Mouse (Mus musculus) heart, adult 2 months (tissue): ENCODE measurements around the gene Bcl11a. TPM values are rescaled to one million over a fixed set of nuclear protein-coding genes. Genes with fewer than 3 reads are reported as not detected.

Source experiments
- DNase-seq, 2 experiments: peaks; one replicate each; pipeline ENCODE4 v3.0.0; 2021
- H3K27ac ChIP-seq: fragments of 200-600 bp; 2 replicates; pipeline ENCODE4 v1.8.1; 2022
- H3K27me3 ChIP-seq: fragments of 200-500 bp; 2 replicates; pipeline ENCODE4 v1.6.1; 2012; ENCODE audit warnings: mild to moderate bottlenecking, low read length, inconsistent platforms, mixed read lengths; ENCODE audit not compliant: control insufficient read depth, insufficient read depth
- H3K36me3 ChIP-seq: fragments of 200-500 bp; 2 replicates; pipeline ENCODE4 v1.6.1; 2012; ENCODE audit warnings: low read length, inconsistent platforms; ENCODE audit not compliant: control insufficient read depth, insufficient read depth
- H3K4me1 ChIP-seq: fragments of 200-500 bp; 2 replicates; pipeline ENCODE4 v1.6.1; 2011; ENCODE audit warnings: low read length; ENCODE audit not compliant: control insufficient read depth, insufficient read depth
- H3K4me3 ChIP-seq: fragments of 200-600 bp; 2 replicates; pipeline ENCODE4 v1.8.1; 2022
- H3K79me2 ChIP-seq: fragments of 200-500 bp; replicated peaks from 2 replicates; pipeline ENCODE4 v1.6.1; 2012; ENCODE audit warnings: mild to moderate bottlenecking, inconsistent platforms, low read length, moderate library complexity, mixed read lengths; ENCODE audit not compliant: control insufficient read depth, insufficient read depth
- H3K9ac ChIP-seq: fragments of 200-500 bp; 2 replicates; pipeline ENCODE4 v1.6.1; 2012; ENCODE audit warnings: low read depth, mild to moderate bottlenecking, control low read depth, inconsistent platforms, low read length, mixed read lengths
- CTCF ChIP-seq: fragments of 200-600 bp; IDR thresholded peaks from 2 replicates; pipeline ENCODE4 v1.8.1; 2022; ENCODE audit warnings: antibody characterized with exemption, mild to moderate bottlenecking, moderate library complexity
- EP300 ChIP-seq: fragments of 200-500 bp; IDR thresholded peaks from 2 replicates; pipeline ENCODE4 v1.6.1; 2011; ENCODE audit warnings: low read depth, low read length, control low read depth; ENCODE audit not compliant: insufficient read depth
- POLR2A ChIP-seq: fragments of 200-500 bp; IDR thresholded peaks from 2 replicates; pipeline ENCODE4 v1.6.1; 2011; ENCODE audit warnings: mild to moderate bottlenecking, low read depth, low read length, control low read depth; ENCODE audit not compliant: insufficient read depth
- WGBS: fragments of 180-500 bp; shearing (Covaris S2); methylation state at CpG from one replicate; pipeline ENCODE4 v1.1.7; 2018; 5-methylcytosine and 5-hydroxymethylcytosine counted together
- intact Hi-C: fragments of 180-260 bp; cut with DNase I; formaldehyde crosslinking; loops from one replicate; pipeline ENCODE4 v1.15.1; 2025
- polyA plus RNA-seq: library from polyadenylated mRNA; depleted of rRNA; stranded (reverse); fragments of >200 nt; gene quantifications from 2 replicates; pipeline ENCODE4 v1.2.3, GENCODE M21; 2012
- total RNA-seq, 2 experiments: library from RNA; stranded (reverse); gene quantifications; 2 replicates each; pipeline ENCODE4 v1.2.3; 2021

Gene Bcl11a
- total and polyA plus RNA-seq, 3 experiments = 1.1 to 4.2 (median 2.4) TPM

DNA sequence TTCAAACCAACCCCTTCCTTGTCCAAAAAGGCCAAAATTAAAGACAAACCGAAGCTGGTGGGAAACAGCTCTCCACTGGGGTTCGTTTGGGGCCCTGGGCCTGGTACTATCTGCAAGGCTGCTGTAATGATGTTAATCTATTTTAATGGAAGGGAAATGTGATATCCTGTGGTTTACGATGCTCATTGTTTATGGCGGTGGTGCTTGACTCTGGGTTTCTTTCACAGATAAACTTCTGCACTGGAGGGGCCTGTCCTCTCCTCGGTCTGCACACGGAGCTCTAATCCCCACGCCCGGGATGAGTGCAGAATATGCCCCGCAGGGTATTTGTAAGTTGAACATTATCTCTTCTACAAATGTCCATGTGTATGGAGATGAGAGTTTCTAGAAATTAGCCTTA, 80.2 kb downstream of the Bcl11a start:
- TF ChIP-seq EP300 (no peak), POLR2A (no peak), CTCF (no peak)
- Histone ChIP-seq H3K27ac (no peak overlapping the region), H3K9ac (no peak overlapping the region), H3K4me1 (no peaks in the 10 kb centered on the region), H3K4me3 (no peak overlapping the region), H3K79me2 (no peaks in the 10 kb centered on the region), H3K27me3 (no peaks in the 10 kb centered on the region), H3K36me3 (no peaks in the 10 kb centered on the region)
- 62% methylated on average over 9 of the region's 9 CpGs for WGBS
- DNase-seq = no peak
- intact Hi-C loops = no loop called here

DNA sequence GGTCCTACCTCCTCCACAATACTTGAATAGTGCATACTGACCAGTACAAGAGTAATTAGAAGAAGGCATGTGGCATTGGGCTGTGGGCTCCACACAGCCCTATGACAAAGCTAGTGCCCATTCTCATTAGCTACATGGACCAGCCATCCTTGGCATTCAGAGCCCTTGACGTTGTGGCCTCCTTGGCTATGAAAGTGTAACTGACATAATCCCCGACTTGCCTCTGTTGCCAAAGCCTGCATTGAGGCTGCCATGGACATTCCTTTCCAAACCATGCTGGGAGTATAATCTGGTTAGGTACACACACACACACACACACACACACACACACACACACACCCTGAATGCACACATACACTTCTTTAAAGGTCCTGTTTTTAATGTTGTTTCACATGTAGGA, 81.8 kb downstream of the Bcl11a start:
- TF ChIP-seq CTCF (no peak), EP300 (no peak), POLR2A (no peak)
- Histone ChIP-seq H3K4me1 (no peaks in the 10 kb centered on the region), H3K9ac (no peak overlapping the region), H3K4me3 (no peak overlapping the region), H3K79me2 (no peaks in the 10 kb centered on the region), H3K27ac (no peak overlapping the region), H3K36me3 (no peaks in the 10 kb centered on the region), H3K27me3 (no peaks in the 10 kb centered on the region)
- no peak for DNase-seq
- intact Hi-C loops = no loop called here
- 73% methylated on average over 2 of the region's 2 CpGs for WGBS

DNA sequence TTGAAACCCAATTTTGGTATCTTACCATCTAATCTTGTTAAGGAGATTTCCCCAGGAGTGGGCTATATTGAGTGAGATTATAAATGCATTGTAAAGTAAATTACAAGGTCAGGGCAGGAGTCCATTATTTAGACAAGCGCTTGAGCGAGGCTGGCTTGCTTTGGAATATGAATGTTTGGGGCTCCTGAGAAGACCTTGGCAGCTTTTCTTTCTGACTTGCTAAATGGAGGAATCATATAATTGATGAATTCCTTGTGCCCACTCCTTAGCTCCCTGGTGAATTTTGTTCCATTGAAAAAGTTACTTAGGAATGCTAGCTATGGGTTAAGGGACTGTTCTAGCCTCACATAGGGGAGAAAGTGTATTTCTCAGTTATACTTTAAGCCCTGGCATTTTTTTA, 83.6 kb downstream of the Bcl11a start:
- H3K4me3 ChIP-seq = no peak overlapping the region
- TF ChIP-seq POLR2A = no peak
- TF ChIP-seq CTCF = no peak
- no peak for TF ChIP-seq EP300
- H3K27me3 ChIP-seq = no peaks in the 10 kb centered on the region
- H3K36me3 ChIP-seq = no peaks in the 10 kb centered on the region
- WGBS = 97% methylated on average over 2 of the region's 2 CpGs
- intact Hi-C loops = no loop called here
- H3K4me1 ChIP-seq = no peaks in the 10 kb centered on the region
- DNase-seq = no peak
- H3K9ac ChIP-seq = no peak overlapping the region
- H3K79me2 ChIP-seq = no peaks in the 10 kb centered on the region
- no peak overlapping the region for H3K27ac ChIP-seq

DNA sequence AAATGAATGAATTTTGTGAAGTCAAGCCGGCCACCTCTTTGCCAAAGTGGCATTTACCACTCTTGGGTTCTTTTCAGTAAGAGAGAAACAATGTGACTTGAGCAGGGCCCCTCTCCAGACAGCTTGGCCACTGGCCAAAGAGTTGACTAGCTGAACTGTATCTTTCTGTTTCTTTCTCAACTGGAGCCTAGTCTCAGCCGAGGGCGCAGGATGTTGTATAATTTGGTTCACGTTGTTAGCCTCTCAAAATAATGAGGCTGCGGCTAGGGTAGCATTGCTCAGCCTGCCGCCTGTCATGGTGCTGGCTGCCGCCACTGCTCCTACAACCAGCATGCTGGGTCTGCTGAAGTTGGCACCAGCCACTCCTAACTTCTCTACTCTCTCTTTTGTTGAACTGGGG, 84.2 kb downstream of the Bcl11a start:
- no peaks in the 10 kb centered on the region for H3K79me2 ChIP-seq
- H3K9ac ChIP-seq = no peak overlapping the region
- H3K27me3 ChIP-seq = no peaks in the 10 kb centered on the region
- no peaks in the 10 kb centered on the region for H3K4me1 ChIP-seq
- H3K27ac ChIP-seq = no peak overlapping the region
- TF ChIP-seq POLR2A (no peak), CTCF (no peak), EP300 (no peak)
- intact Hi-C loops = no loop called here
- no peak overlapping the region for H3K4me3 ChIP-seq
- 27% methylated on average over 7 of the region's 7 CpGs for WGBS
- no peaks in the 10 kb centered on the region for H3K36me3 ChIP-seq
- no peak for DNase-seq

DNA sequence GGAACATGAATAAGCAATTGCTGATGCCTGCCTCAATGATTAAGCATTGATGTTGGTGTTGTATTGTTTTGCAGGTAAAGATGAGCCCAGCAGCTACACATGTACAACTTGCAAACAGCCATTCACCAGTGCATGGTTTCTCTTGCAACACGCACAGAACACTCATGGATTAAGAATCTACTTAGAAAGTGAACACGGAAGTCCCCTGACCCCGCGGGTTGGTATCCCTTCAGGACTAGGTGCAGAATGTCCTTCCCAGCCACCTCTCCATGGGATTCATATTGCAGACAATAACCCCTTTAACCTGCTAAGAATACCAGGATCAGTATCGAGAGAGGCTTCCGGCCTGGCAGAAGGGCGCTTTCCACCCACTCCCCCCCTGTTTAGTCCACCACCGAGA, 85.2 kb downstream of the Bcl11a start:
- intact Hi-C loops = no loop called here
- TF ChIP-seq POLR2A (no peak), EP300 (no peak), CTCF (no peak)

DNA sequence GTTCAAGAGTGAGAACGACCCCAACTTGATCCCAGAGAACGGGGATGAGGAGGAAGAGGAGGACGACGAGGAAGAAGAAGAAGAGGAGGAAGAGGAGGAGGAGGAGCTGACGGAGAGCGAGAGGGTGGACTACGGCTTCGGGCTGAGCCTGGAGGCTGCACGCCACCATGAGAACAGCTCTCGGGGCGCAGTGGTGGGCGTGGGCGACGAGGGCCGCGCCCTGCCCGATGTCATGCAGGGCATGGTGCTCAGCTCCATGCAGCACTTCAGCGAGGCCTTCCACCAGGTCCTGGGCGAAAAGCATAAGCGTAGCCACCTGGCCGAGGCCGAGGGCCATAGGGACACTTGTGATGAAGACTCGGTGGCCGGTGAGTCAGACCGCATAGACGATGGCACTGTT, 86.2 kb downstream of the Bcl11a start:
- 92% methylated on average over 26 of the region's 26 CpGs for WGBS

More for the DNA sequence above, 85.2 kb downstream of the Bcl11a start:
- H3K27ac ChIP-seq = no peak overlapping the region
- no peak overlapping the region for H3K4me3 ChIP-seq
- H3K27me3 ChIP-seq = no peaks in the 10 kb centered on the region
- H3K79me2 ChIP-seq = no peaks in the 10 kb centered on the region
- H3K4me1 ChIP-seq = no peaks in the 10 kb centered on the region
- DNase-seq = no peak
- H3K36me3 ChIP-seq = no peaks in the 10 kb centered on the region
- 98% methylated on average over 8 of the region's 8 CpGs for WGBS
- no peak overlapping the region for H3K9ac ChIP-seq

More for the DNA sequence above, 86.2 kb downstream of the Bcl11a start:
- Histone ChIP-seq H3K79me2 (no peaks in the 10 kb centered on the region), H3K4me3 (no peak overlapping the region), H3K27me3 (no peaks in the 10 kb centered on the region), H3K36me3 (no peaks in the 10 kb centered on the region), H3K9ac (no peak overlapping the region), H3K4me1 (no peaks in the 10 kb centered on the region), H3K27ac (no peak overlapping the region)
- no peak for DNase-seq
- no peak for TF ChIP-seq CTCF
- TF ChIP-seq EP300 = no peak
- TF ChIP-seq POLR2A = no peak
- intact Hi-C loops = no loop called here
